Mouse (Mus musculus) brown adipose tissue, adult 24 weeks (tissue): Measurements from ENCODE around the gene Ifnab. TPM values are rescaled to one million over a fixed set of nuclear protein-coding genes. Genes with fewer than 3 reads are reported as not detected.

Source experiments
- polyA plus RNA-seq: library from polyadenylated mRNA; stranded (reverse); fragments of >200 nt; gene quantifications from 2 replicates; pipeline ENCODE4 v1.2.4, GENCODE M21; 2012; ENCODE audit not compliant: missing spikeins, insufficient read depth, insufficient read length

Gene Ifnab
- polyA plus RNA-seq, 1 experiment: not detected

Other genes with a start within 250 kb of the Ifnab start
- gene Ifnb1, start 168.6 kb downstream of the Ifnab start, polyA plus RNA-seq: not detected in 2 replicates
- gene Ifna15, start 133.1 kb downstream of the Ifnab start, polyA plus RNA-seq: not detected in 2 replicates
- not detected in 2 replicates for gene Ifna14, start 119.6 kb downstream of the Ifnab start, polyA plus RNA-seq
- not detected in 2 replicates for gene Ifna9, start 99.0 kb downstream of the Ifnab start, polyA plus RNA-seq
- not detected in 2 replicates for gene Ifna12, start 88.0 kb downstream of the Ifnab start, polyA plus RNA-seq
- gene C87499, start 56.9 kb downstream of the Ifnab start, polyA plus RNA-seq: not detected in 2 replicates
- not detected in 2 replicates for gene Ifna13, start 46.9 kb downstream of the Ifnab start, polyA plus RNA-seq
- not detected in 2 replicates for gene Ifna16, start 14.4 kb downstream of the Ifnab start, polyA plus RNA-seq
- not detected in 2 replicates for gene Ifna2, start 7.4 kb downstream of the Ifnab start, polyA plus RNA-seq
- not detected in 2 replicates for gene Gm26566, start 30.4 kb upstream of the Ifnab start, polyA plus RNA-seq
- 37.8 and 44.9 TPM in 2 replicates for gene Klhl9, start 31.1 kb upstream of the Ifnab start, polyA plus RNA-seq
- not detected in 2 replicates for gene Gm13271, start 63.5 kb upstream of the Ifnab start, polyA plus RNA-seq
- not detected in 2 replicates for gene Gm13283, start 68.8 kb upstream of the Ifnab start, polyA plus RNA-seq
- not detected in 2 replicates for gene Gm13290, start 82.5 kb upstream of the Ifnab start, polyA plus RNA-seq
- not detected in 2 replicates for gene Gm13289, start 85.6 kb upstream of the Ifnab start, polyA plus RNA-seq
- not detected in 2 replicates for gene Gm13272, start 88.5 kb upstream of the Ifnab start, polyA plus RNA-seq
- gene Ifnz, start 90.8 kb upstream of the Ifnab start, polyA plus RNA-seq: not detected in 2 replicates
- gene Gm13276, start 94.3 kb upstream of the Ifnab start, polyA plus RNA-seq: not detected in 2 replicates
- not detected in 2 replicates for gene Gm13277, start 97.3 kb upstream of the Ifnab start, polyA plus RNA-seq
- gene Gm13278, start 100.2 kb upstream of the Ifnab start, polyA plus RNA-seq: not detected in 2 replicates
- gene Gm13275, start 103.1 kb upstream of the Ifnab start, polyA plus RNA-seq: not detected in 2 replicates
- gene Gm13279, start 106.0 kb upstream of the Ifnab start, polyA plus RNA-seq: not detected in 2 replicates
- gene Gm13285, start 108.3 kb upstream of the Ifnab start, polyA plus RNA-seq: not detected in 2 replicates
- not detected in 2 replicates for gene Gm13287, start 111.9 kb upstream of the Ifnab start, polyA plus RNA-seq
- gene Gm13288, start 114.2 kb upstream of the Ifnab start, polyA plus RNA-seq: not detected in 2 replicates
- not detected in 2 replicates for gene Ifna7, start 124.9 kb upstream of the Ifnab start, polyA plus RNA-seq
- not detected in 2 replicates for gene Ifna11, start 128.6 kb upstream of the Ifnab start, polyA plus RNA-seq
- not detected in 2 replicates for gene Ifna6, start 136.1 kb upstream of the Ifnab start, polyA plus RNA-seq
- not detected in 2 replicates for gene Ifna5, start 144.2 kb upstream of the Ifnab start, polyA plus RNA-seq
- not detected in 2 replicates for gene Ifna4, start 150.5 kb upstream of the Ifnab start, polyA plus RNA-seq
- not detected in 2 replicates for gene Ifna1, start 158.7 kb upstream of the Ifnab start, polyA plus RNA-seq
- gene Ifne, start 188.8 kb upstream of the Ifnab start, polyA plus RNA-seq: not detected in 2 replicates